In the genomic region with DNA sequence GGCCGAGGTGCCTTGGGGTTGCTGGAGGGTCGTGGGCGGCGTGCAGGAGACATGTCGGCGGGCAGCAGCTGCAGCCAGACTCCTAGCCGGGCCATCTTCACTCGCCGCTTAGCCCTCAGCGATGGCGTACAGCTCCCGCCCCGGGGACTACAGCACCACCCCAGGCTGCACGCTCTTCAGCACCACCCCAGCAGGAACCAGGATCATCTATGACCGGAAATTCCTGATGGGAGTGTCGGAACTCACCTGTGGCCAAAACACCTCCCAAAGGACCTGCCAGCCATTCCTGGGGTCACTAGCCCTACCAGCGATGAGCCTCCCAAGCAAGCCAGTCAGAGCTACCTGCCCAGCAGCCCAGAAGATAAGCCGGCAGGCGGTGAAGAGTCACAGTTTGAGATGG, we compare ENCODE assay signal across 22 mouse cellular contexts. TPM values are rescaled to one million over a fixed set of nuclear protein-coding genes. Genes with fewer than 3 reads are reported as not detected.
DNase-seq lines count a peak whose midpoint lies in the region; ATAC-seq and TF ChIP-seq lines count a peak whose summit lies in the region.
"Had no signal": no experiment of that assay in that cellular context is flagged by ENCODE, and none has a peak within 500 bp of the region (broad histone marks: within the 10 kb centered on the region; RNA-seq: fewer than 3 reads in every experiment).

No protein-coding gene starts in this region.

- no peak for DNase-seq in kidney, adult 2 months
- DNase-seq in R1 (ENCODE audit: low read depth, low spot score), result peak; percentile 52
- DNase-seq in embryo, embryonic 10 days (ENCODE audit: low spot score), result no peak
- no peak for DNase-seq in liver, postnatal 0 days
- DNase-seq: adrenal gland, postnatal 10 days; cerebellum, adult 11 months; cerebellum, adult 8-10 months; cerebellum, postnatal 14 days; gastrocnemius, postnatal 10 days; heart, postnatal 36 days had no signal

- WGBS in kidney, embryonic 14.5 days, result 87% methylated on average over 19 of the region's 19 CpGs
- WGBS in kidney, adult 2 months, result 91% methylated on average over 19 of the region's 19 CpGs
- WGBS in liver, postnatal 0 days (ENCODE audit: insufficient replicate concordance), result 86% methylated on average over 19 of the region's 19 CpGs

- 0 out of 2 replicates have a peak, but pooled peaks have one; percentile 20 for ATAC-seq in kidney, embryonic 14.5 days (ENCODE audit: low FRiP score, low TSS enrichment)
- ATAC-seq in megakaryocyte progenitor cell, adult 5-6 weeks (replicated peaks; ENCODE audit: poor library complexity), result 0 out of 2 replicates have a peak, but pooled peaks have one; percentile 27
- ATAC-seq in erythroblast, adult 5-6 weeks (replicated peaks; ENCODE audit: low FRiP score, poor library complexity, severe bottlenecking), result no peak
- ATAC-seq in liver, postnatal 0 days, result no peak
- ATAC-seq: forebrain, embryonic 15.5 days; intestine, embryonic 16.5 days; Patski had no signal

- peaks cover 58% of the 10 kb centered on the region for H3K36me3 ChIP-seq in kidney, embryonic 14.5 days (ENCODE audit: control insufficient read depth, insufficient read depth, low read length)
- no peaks in the 10 kb centered on the region for H3K36me3 ChIP-seq in kidney, adult 2 months (ENCODE audit: control insufficient read depth, insufficient read depth, low read length)
- H3K36me3 ChIP-seq in ES-Bruce4 (ENCODE audit: control insufficient read depth, insufficient read depth, low read length, poor library complexity, severe bottlenecking), result peaks cover 6% of the 10 kb centered on the region; the same call in 1 of the 2 replicates
- peaks cover 13% of the 10 kb centered on the region for H3K36me3 ChIP-seq in liver, postnatal 0 days (replicated peaks; ENCODE audit: insufficient read depth, low read length)

- no peaks in the 10 kb centered on the region for H3K4me1 ChIP-seq in kidney, embryonic 14.5 days (ENCODE audit: control insufficient read depth, insufficient read depth, low read length)
- H3K4me1 ChIP-seq in kidney, adult 2 months (ENCODE audit: control insufficient read depth, insufficient read depth, low read length), result no peaks in the 10 kb centered on the region
- H3K4me1 ChIP-seq in ES-Bruce4 (ENCODE audit: control insufficient read depth, insufficient read depth, low read length), result no peaks in the 10 kb centered on the region
- H3K4me1 ChIP-seq in liver, postnatal 0 days (ENCODE audit: insufficient read depth), result no peaks in the 10 kb centered on the region
- H3K4me1 ChIP-seq: embryonic facial prominence, embryonic 13.5 days; forebrain, embryonic 10.5 days; forebrain, embryonic 15.5 days; heart, embryonic 13.5 days; hindbrain, embryonic 15.5 days had no signal

- TF ChIP-seq CTCF in kidney, adult 2 months (conservative IDR thresholded peaks at IDR 0.05; ENCODE audit: insufficient read depth, insufficient read length, low read depth, low read length), result no peak
- no peak for TF ChIP-seq CTCF in ES-Bruce4 (IDR thresholded peaks at IDR 0.05; ENCODE audit: low read depth, low read length)
- TF ChIP-seq CTCF in liver, postnatal 0 days (IDR thresholded peaks at IDR 0.05; ENCODE audit: low read depth), result no peak

- H3K4me3 ChIP-seq in kidney, embryonic 14.5 days (ENCODE audit: low read length), result no peak overlapping the region
- H3K4me3 ChIP-seq in kidney, adult 2 months (ENCODE audit: insufficient read depth, low read depth, low read length), result no peak overlapping the region
- H3K4me3 ChIP-seq in ES-Bruce4 (ENCODE audit: low read depth, low read length), result peak overlapping the region; percentile 49
- no peak overlapping the region for H3K4me3 ChIP-seq in liver, postnatal 0 days (ENCODE audit: low read depth, low read length)
- H3K4me3 ChIP-seq: embryonic facial prominence, embryonic 13.5 days; forebrain, embryonic 10.5 days; forebrain, embryonic 15.5 days; heart, embryonic 13.5 days; hindbrain, embryonic 15.5 days had no signal

- TF ChIP-seq EP300 in ES-Bruce4 (IDR thresholded peaks at IDR 0.05; ENCODE audit: insufficient read depth, low read depth, low read length), result no peak
- TF ChIP-seq EP300 in liver, postnatal 0 days (IDR thresholded peaks at IDR 0.05; ENCODE audit: low read depth), result no peak

- no peak overlapping the region for H3K4me2 ChIP-seq in kidney, embryonic 14.5 days (replicated peaks; ENCODE audit: low read depth, low read length)
- no peak overlapping the region for H3K4me2 ChIP-seq in liver, postnatal 0 days (ENCODE audit: low read depth, low read length)
- H3K4me2 ChIP-seq: embryonic facial prominence, embryonic 13.5 days; forebrain, embryonic 15.5 days; heart, embryonic 13.5 days; hindbrain, embryonic 15.5 days had no signal

- H3K27ac ChIP-seq in kidney, embryonic 14.5 days (ENCODE audit: low read depth, low read length), result no peak overlapping the region
- H3K27ac ChIP-seq in kidney, adult 2 months (ENCODE audit: insufficient read depth, low read depth, low read length), result no peak overlapping the region
- H3K27ac ChIP-seq in ES-Bruce4 (ENCODE audit: insufficient read depth, low read length), result no peak overlapping the region
- no peak overlapping the region for H3K27ac ChIP-seq in liver, postnatal 0 days (ENCODE audit: low read depth)
- H3K27ac ChIP-seq: embryonic facial prominence, embryonic 13.5 days; forebrain, embryonic 10.5 days; forebrain, embryonic 15.5 days; heart, embryonic 13.5 days; hindbrain, embryonic 15.5 days had no signal

- no peaks in the 10 kb centered on the region for H3K9me3 ChIP-seq in kidney, embryonic 14.5 days (ENCODE audit: control insufficient read depth, low read length)
- no peaks in the 10 kb centered on the region for H3K9me3 ChIP-seq in ES-Bruce4 (replicated peaks; ENCODE audit: control insufficient read depth, insufficient read depth, low read length, poor library complexity, severe bottlenecking)
- no peaks in the 10 kb centered on the region for H3K9me3 ChIP-seq in liver, postnatal 0 days (ENCODE audit: low read length)
- H3K9me3 ChIP-seq: embryonic facial prominence, embryonic 13.5 days; forebrain, embryonic 10.5 days; forebrain, embryonic 15.5 days; heart, embryonic 13.5 days; hindbrain, embryonic 15.5 days had no signal

- no peak overlapping the region for H3K9ac ChIP-seq in kidney, embryonic 14.5 days (ENCODE audit: low read depth, low read length)
- peak overlapping the region; percentile 22 for H3K9ac ChIP-seq in ES-Bruce4 (ENCODE audit: low read depth, poor library complexity, severe bottlenecking)
- H3K9ac ChIP-seq in liver, postnatal 0 days (replicated peaks), result no peak overlapping the region
- H3K9ac ChIP-seq: embryonic facial prominence, embryonic 13.5 days; forebrain, embryonic 15.5 days; heart, embryonic 13.5 days; hindbrain, embryonic 15.5 days had no signal

- H3K27me3 ChIP-seq in kidney, embryonic 14.5 days (ENCODE audit: control insufficient read depth, insufficient read depth, low read length), result no peaks in the 10 kb centered on the region
- no peaks in the 10 kb centered on the region for H3K27me3 ChIP-seq in kidney, adult 2 months (replicated peaks; ENCODE audit: control insufficient read depth, insufficient read depth, low read length)
- no peaks in the 10 kb centered on the region for H3K27me3 ChIP-seq in ES-Bruce4 (ENCODE audit: control insufficient read depth, insufficient read depth, low read length, poor library complexity, severe bottlenecking)
- H3K27me3 ChIP-seq in liver, postnatal 0 days (ENCODE audit: insufficient read depth, low read length), result no peaks in the 10 kb centered on the region
- H3K27me3 ChIP-seq: CH12.LX; embryonic facial prominence, embryonic 13.5 days; forebrain, embryonic 15.5 days; heart, embryonic 13.5 days; hindbrain, embryonic 15.5 days; Patski had no signal

- no peak for TF ChIP-seq POLR2A in kidney, adult 2 months (IDR thresholded peaks at IDR 0.05; ENCODE audit: low read depth, low read length)
- TF ChIP-seq POLR2A in ES-Bruce4 (IDR thresholded peaks at IDR 0.05; ENCODE audit: insufficient read depth, low read length), result no peak

RNA-seq across cellular contexts. Expression of a gene that starts 28.3 kb away (rescaled TPM):
- polyA plus RNA-seq in kidney, embryonic 14.5 days (2014; fragmentation: Nextera tagmentation; extraction: Ambion mirVana), result 62.8 and 77.8 TPM in 2 replicates
- polyA plus RNA-seq in kidney, adult 2 months (2012; rRNA removed), result 0.52 and 0.57 TPM in 2 replicates
- 47.0 and 53.0 TPM in 2 replicates for polyA plus RNA-seq in ES-Bruce4 (2011; ENCODE audit: insufficient read depth, insufficient read length, low read depth, missing spikeins)
- total RNA-seq in megakaryocyte progenitor cell, adult 5-6 weeks (2015), result 82.0 and 95.8 TPM in 2 replicates
- 126 and 140 TPM in 2 replicates for total RNA-seq in megakaryocyte progenitor cell, adult 5-6 weeks (2017)
- 6.0 and 21.3 TPM in 2 replicates for total RNA-seq in erythroblast, adult 5-6 weeks (2015; ENCODE audit: low replicate concordance)
- total RNA-seq in erythroblast, adult 5-6 weeks (2017; ENCODE audit: low replicate concordance), result 21.1 and 23.8 TPM in 2 replicates
- polyA plus RNA-seq in liver, postnatal 0 days (2015; fragmentation: Nextera tagmentation; extraction: Ambion mirVana), result 16.6 and 18.7 TPM in 2 replicates

RNA-seq across cellular contexts. Expression of a gene that starts 28.9 kb away (rescaled TPM):
- 46.7 and 72.0 TPM in 2 replicates for polyA plus RNA-seq in kidney, embryonic 14.5 days (2014; fragmentation: Nextera tagmentation; extraction: Ambion mirVana)
- 62.6 and 64.2 TPM in 2 replicates for polyA plus RNA-seq in kidney, adult 2 months (2012; rRNA removed)
- polyA plus RNA-seq in ES-Bruce4 (2011; ENCODE audit: insufficient read depth, insufficient read length, low read depth, missing spikeins), result 31.3 and 35.8 TPM in 2 replicates
- total RNA-seq in megakaryocyte progenitor cell, adult 5-6 weeks (2015), result 27.3 and 30.5 TPM in 2 replicates
- 27.2 and 56.0 TPM in 2 replicates for total RNA-seq in megakaryocyte progenitor cell, adult 5-6 weeks (2017)
- 14.6 and 26.1 TPM in 2 replicates for total RNA-seq in erythroblast, adult 5-6 weeks (2015; ENCODE audit: low replicate concordance)
- 13.4 and 42.8 TPM in 2 replicates for total RNA-seq in erythroblast, adult 5-6 weeks (2017; ENCODE audit: low replicate concordance)
- polyA plus RNA-seq in liver, postnatal 0 days (2015; fragmentation: Nextera tagmentation; extraction: Ambion mirVana), result 24.5 and 25.6 TPM in 2 replicates

Comparison
In these comparisons a context has a peak if more than half of its experiments do, and no peak if none do; other contexts are left out.
1. RNA of a gene that starts 28.3 kb away (polyA plus RNA-seq): 62.8 to 77.8 TPM in kidney, embryonic 14.5 days, 47.0 to 53.0 TPM in ES-Bruce4 and 16.6 to 18.7 TPM in liver, postnatal 0 days; 0.52 to 0.57 TPM in kidney, adult 2 months; every median in the first group is over 10 times any median in the second.
2. ATAC-seq: peak in kidney, embryonic 14.5 days (single experiment) and megakaryocyte progenitor cell, adult 5-6 weeks (single experiment); none in erythroblast, adult 5-6 weeks (single experiment) and liver, postnatal 0 days (single experiment).